Mouse (Mus musculus) monocyte, adult 2 months (primary cell): ENCODE data around the gene Espn.
A peak's percentile ranks its signal among the peaks of the same experiment; 100 is the strongest.

Experiments
- DNase-seq, 2 experiments: peaks; one replicate each; pipeline ENCODE4 v3.0.0; 2022; ENCODE audit warnings: low spot score in 2 of 2, low read depth in 1 of 2

The Espn gene

GRCm38 (mm10) chr4:152178916-152179705 is 26.9 kb upstream of the Espn start:
- no peak for DNase-seq

DNA sequence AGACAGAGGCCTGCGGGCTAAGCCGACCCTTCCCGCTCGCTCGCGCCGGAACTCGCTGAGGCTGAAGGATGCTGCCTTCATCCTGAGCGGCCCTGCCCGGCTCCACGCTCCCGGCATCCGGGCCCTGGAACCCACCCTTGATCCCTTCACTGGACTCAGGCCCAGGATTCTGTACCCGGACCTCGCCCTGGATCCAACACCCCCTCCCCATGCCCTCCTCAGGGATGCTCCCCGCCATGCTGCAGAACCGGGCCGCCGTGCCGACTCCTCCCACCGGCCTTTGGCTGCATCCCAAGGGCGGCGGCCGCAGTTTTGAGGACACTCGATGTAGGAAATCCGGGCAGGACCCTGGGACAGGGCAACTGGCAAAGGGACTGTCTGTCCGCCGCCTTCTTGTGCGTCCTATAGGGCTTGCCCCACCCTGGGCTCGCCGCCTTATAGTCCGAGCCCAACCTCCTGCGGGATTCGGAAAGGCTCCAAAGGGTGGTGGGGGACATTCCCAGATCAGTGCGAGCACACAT is 26.2 kb upstream of the Espn start:
- no peak for DNase-seq

DNA sequence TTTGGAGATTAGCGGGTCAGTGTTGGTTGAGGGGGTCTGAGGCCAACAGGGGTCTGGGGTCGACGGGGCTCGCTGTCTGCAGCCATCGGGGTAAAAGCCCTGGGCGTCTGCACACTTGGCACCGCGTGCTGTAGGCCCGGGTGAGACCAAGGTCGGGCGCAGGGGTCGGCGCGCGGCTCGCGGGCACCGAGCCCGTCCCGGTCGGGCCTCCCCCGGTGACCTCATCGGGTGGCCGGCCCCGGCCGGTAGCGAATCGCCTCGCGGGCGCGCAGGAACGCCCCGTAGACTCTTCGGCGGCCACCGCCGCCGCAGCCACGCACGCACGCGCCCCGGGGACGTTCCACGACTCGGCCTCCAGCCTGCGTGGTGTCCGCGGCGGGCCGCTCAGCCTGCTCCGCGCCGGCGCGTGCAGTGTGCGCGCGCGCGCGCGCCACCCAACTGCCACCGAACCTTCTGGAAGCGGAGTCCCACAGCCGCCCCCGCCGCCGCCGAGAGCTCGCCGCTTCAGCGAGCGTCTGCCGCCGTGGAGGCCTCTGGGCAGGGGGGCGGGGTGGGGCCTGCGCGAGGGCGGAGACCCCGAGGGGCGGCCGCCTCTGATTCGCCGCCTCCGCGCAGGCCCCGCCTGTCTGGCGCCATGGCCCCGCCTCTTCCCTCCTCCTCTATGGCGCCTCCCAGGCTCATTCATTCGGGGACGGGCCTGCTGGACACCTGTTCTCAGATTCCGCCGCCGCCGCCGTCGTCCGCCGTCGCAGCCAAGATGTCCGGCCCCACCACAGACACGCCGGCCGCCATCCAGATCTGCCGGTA is 25.6 kb upstream of the Espn start, which contains the start of gene Acot7:
Gene Acot7, plus strand, starts transcription at position 598 of the 807 bp plus-strand sequence.
- peak; percentile 68 to 81 for DNase-seq

- no peak for DNase-seq
Observed at GRCm38 (mm10) chr4:152177174-152177536, 25.0 kb upstream of the Espn start.

DNA sequence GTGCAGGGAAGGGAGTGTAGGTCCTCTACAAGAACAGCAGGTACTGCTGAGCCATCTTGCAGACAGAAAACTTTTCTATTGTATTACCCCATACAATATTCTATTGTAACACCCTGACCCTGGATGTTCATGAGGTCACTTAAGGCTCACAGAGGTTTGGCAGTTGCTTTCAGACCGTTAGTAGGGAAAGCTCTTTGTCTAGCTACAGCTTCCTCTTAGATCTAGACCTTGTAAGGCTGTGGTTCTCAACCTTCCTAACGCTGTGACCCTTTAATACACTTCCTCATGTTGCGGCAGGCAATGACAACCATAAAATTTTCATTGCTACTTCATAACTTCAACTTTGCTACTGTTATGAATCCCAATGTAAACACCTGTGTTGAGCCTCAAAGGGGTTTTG is 24.5 kb upstream of the Espn start:
- DNase-seq, result no peak

DNA sequence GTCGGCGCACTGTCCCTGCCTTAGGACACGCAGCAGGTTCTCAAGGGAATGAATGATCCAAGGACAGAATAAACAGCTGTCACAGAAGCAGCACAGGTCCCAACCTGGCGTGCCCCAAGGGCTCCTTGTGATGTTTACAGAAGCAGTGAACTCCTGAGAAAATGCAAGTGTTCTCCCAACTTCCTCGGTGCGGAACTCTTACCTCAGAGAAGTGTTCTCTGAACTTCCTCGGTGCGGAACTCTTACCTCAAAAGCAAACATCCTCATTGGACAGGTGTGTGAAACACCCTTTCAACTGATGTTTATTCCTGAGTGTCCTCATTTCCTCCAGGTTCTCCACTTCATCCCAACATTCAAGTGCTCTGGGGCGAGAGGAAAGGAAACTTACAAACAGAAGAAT is 21.8 kb upstream of the Espn start:
- no peak for DNase-seq

GRCm38 (mm10) chr4:152173041-152173440 is 20.9 kb upstream of the Espn start:
- DNase-seq, result peak; percentile 44 to 69

GRCm38 (mm10) chr4:152171543-152171942 is 19.4 kb upstream of the Espn start:
- no peak for DNase-seq

GRCm38 (mm10) chr4:152170286-152170685 is 18.1 kb upstream of the Espn start:
- DNase-seq, result no peak

DNA sequence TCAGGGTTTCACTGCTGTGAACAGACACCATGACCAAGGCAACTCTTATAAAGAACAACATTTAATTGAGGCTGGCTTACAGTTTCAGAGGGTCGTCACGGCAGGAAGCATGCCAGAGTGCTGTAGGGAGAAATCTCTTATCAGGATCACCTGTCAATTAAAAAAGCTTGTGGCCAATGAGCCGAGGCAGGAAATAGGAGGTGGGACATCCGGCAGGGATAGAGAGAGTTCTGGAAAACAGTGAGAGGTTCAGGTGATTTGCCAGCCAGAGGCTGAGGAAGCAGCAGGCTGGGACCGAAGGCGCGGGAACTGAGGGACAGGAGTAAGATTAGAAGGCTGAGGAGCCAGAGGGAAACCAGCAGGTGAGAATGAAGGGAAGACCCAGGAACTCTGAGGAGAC is 16.9 kb upstream of the Espn start:
- no peak for DNase-seq

DNA sequence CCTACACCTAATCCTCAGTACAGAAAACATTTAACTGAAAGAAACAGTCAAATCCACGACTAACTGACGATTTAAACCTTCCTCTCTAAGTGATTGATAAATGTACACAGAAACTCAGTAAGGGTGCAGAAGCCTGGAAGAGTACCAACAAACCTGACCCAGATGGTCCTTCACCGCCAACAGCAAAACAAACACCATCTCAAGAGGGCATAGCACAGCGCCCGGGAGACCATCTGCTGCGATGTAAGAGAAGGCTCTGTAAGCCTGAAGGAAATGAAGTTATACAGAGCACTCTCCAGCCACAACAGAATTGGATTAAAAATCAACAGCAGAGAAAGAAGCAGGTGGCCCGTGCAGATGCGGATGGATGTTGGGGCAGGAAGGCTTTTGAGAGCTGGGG is 15.9 kb upstream of the Espn start:
- no peak for DNase-seq

GRCm38 (mm10) chr4:152165036-152165931 is 13.1 kb upstream of the Espn start:
- peak; percentile 42 to 67 for DNase-seq

DNA sequence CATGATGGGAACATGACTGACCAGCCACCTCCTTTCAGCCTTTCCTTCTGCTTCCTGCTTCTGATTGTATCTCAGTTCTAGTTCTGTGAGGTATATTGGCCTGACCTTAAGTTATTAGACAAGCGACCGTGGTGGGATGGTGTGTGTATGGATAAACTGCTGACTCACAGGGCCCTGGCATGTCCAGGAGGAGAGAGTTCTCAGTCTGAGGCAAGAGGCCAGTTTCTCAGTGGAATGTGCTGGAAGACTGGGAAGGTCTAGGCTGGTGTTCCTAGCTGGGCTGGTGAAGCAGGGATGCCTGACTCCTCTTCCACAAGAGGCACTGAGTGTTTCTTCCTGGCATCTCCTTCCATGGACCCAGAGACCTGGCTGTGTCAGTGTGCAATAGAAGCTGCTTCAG is 10.6 kb upstream of the Espn start:
- no peak for DNase-seq

GRCm38 (mm10) chr4:152161601-152162000 is 9.4 kb upstream of the Espn start:
- no peak for DNase-seq

GRCm38 (mm10) chr4:152160748-152161147 is 8.6 kb upstream of the Espn start:
- DNase-seq, result no peak

- DNase-seq, result no peak
Observed at GRCm38 (mm10) chr4:152159285-152159678, 7.1 kb upstream of the Espn start.

DNA sequence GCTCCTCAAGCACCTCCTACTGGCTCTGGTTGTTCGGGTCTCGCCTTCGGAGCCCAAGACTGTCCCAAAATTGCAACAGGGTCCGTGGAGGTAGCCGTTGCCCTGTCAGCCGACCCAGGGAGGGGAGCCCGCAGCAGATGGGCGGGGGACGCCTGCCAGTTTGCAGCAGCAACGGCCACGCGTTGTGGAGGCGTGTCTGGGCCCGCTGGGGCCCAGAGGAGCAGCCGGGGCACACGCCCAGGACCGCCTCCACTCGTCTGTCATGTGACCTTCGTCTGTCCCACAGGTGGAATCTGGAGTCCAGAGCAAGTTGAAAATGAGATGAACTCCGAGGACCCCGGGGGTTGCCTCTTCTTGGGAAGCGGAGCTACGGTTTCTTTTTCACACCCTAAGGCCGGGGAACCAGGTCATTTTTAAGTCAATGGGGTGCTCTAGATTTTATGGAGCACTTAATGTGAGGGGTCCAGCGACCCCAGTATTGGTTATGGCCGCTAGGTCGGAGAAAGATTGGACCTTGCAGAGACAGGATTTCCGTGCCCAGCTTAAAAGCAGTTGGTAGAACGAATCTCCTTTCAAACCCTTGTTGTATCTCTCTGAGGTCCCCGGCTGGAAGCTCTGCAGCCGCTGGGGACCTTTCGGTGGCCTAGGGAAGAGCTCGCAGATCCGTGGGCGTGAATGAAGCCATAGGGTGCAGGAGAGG is 6.6 kb upstream of the Espn start, which contains the start of gene Hes2:
Gene Hes2, plus strand, starts transcription at position 283 of the 700 bp plus-strand sequence.
- DNase-seq, result no peak

DNA sequence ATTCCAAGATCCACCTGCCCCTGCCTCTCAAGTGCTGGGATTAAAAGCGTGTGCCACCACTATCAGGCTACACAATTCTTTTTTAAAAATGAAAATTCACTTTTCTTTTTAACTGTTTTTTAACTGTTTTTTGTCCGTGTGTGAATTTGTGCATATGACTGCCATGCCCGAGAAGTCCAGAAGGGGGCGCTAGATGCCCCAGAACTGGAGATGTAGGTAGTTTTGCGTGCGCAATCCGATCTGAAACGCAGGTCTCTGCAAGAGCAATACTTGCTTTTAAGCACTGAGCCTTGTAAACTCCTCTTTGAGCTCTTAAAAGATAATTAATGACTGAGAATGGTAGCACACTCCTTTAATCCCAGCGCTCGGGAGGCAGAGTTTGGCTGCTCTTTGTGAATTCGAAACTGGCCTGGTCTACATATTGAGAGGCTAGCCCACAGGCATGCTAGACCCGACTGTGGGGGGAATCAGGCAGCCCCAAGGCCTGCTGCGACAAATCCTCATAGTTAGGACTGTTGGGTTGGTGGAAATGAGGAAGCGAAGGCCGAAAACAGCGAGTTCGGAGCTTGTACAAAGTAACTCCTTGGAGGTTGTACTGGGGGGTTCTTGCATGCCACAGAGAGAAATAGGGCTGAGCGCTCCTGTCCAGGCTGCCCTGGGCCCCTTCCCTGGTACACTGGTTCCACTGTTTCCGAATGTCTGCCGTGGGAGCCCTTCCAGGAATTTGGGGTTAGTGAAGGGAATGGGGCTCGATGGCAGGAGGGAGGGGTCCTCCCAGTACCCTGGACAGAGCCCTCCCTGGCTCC is 5.8 kb upstream of the Espn start:
- peak; percentile 18 to 55 for DNase-seq

DNA sequence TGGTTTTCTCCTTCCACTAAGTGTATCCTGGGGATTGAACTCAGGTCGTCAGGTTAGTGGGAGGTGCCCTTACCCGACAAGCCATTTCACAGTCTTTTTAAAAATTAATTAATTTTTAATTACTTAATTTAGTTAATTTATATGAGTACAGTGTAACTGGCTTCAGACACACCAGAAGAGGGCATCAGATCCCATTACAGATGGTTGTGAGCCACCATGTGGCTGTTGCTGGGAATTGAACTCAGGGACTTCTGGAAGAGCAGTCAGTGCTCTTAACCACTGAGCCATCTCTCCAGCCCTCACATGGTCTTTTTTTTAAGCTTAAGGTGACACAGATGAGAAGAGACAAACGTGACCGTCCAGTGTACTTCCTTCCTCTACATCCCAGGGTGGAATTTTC is 2.8 kb upstream of the Espn start:
- DNase-seq, result no peak

GRCm38 (mm10) chr4:152153771-152154177 is 1.6 kb upstream of the Espn start:
- DNase-seq, result peak; percentile 93 to 95
